Mouse (Mus musculus): ENCODE data around the gene Gm20828. TPM values are rescaled to one million over a fixed set of nuclear protein-coding genes. Genes with fewer than 3 reads are reported as not detected.
"Not testable (repeated sequence)": the region's sequence is repeated elsewhere in the genome, so short reads cannot be mapped to it uniquely, and the experiment has no call there.

Gm20828 gene
- not detected in 2 replicates for polyA plus RNA-seq (2014; fragmentation: Nextera tagmentation; extraction: Ambion mirVana)

GRCm38 (mm10) chrY:11199274-11199673 is at the start of gene Gm20828:
TSS of gene Gm20828 (minus strand) at chrY:11199374.
- H3K36me3 ChIP-seq (ENCODE audit: insufficient read depth), result not testable (repeated sequence)
- WGBS, result no CpG with 5 or more reads among the region's 3 CpGs

More at GRCm38 (mm10) chrY:11199274-11199673, at the start of gene Gm20828:
- not testable (repeated sequence) for H3K27ac ChIP-seq (ENCODE audit: low read depth); ATAC-seq (ENCODE audit: insufficient read depth); H3K27me3 ChIP-seq (ENCODE audit: insufficient read depth, low read length); H3K4me2 ChIP-seq; H3K4me1 ChIP-seq (ENCODE audit: insufficient read depth); DNase-seq; H3K9me3 ChIP-seq (ENCODE audit: low read depth, low read length); H3K4me3 ChIP-seq (ENCODE audit: low read depth, low read length); H3K9ac ChIP-seq
